Mouse (Mus musculus): Measurements from ENCODE around the gene Chst3.

- TF ChIP-seq EP300 (IDR thresholded peaks at IDR 0.05; ENCODE audit: low read depth) (no peak), CTCF (IDR thresholded peaks at IDR 0.05; ENCODE audit: low read depth) (no peak)
These were observed 7.5 kb downstream of the Chst3 start for GRCm38 (mm10) chr10:60211501-60212005.

All from heart, postnatal 0 days (tissue).